Mouse (Mus musculus) cerebellum, postnatal 14 days (tissue): ENCODE measurements at regions not wholly inside any gene's neighbourhood (a gene's known extent, or its start where the extent isn't known, plus 50 kb on each side); places are given as distances from the start of the nearest gene placed in this dataset.
A peak's percentile ranks its signal among the peaks of the same experiment; 100 is the strongest.

Experiments used
- DNase-seq, 2 experiments: peaks; one replicate each; pipeline ENCODE4 v3.0.0; 2021; ENCODE audit warnings: mixed read lengths in 2 of 2

DNA sequence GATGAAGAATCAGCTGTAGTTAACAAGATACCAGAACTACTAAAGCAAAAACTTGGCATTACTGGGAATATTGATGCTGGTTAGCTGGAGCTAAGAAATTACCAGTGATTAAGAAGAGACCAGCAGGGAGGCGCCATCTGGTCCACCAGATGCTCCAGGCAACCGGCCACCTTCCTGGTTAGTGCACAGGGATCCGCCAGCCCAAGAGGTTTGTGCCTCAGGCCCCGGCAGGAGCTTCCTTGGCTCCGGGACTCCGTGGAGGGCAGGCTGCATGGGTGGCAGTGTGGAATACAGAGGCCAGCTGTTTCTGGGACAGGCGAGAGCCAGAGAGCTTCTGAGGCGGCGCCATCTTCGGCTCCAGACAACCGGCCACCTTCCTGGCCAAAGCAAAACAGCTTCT, 502.0 kb downstream of the 4931400O07Rik start:
- peak; percentile 29 to 31 for DNase-seq
